Mouse (Mus musculus) embryonic facial prominence, embryonic 13.5 days (tissue): ENCODE measurements around the gene Gemin5. TPM values are rescaled to one million over a fixed set of nuclear protein-coding genes. Genes with fewer than 3 reads are reported as not detected.
A peak's percentile ranks its signal among the peaks of the same experiment; 100 is the strongest.
"Not testable (repeated sequence)": the region's sequence is repeated elsewhere in the genome, so short reads cannot be mapped to it uniquely, and the experiment has no call there.

Source experiments
- ATAC-seq: fragments of 200-750 bp; cut with Nextera tagmentation; 2 replicates; pipeline ENCODE4 v1.8.0; 2017; ENCODE audit warnings: low read depth; ENCODE audit not compliant: insufficient number of reproducible peaks, insufficient read depth, low FRiP score, low TSS enrichment
- H3K27ac ChIP-seq: fragments of 300-500 bp; sonication (generic); 2 replicates; pipeline ENCODE4 v1.5.1; 2015; ENCODE audit warnings: moderate library complexity, mild to moderate bottlenecking, inconsistent platforms
- H3K27me3 ChIP-seq: fragments of 300-500 bp; sonication (generic); 2 replicates; pipeline ENCODE4 v1.6.1; 2015; ENCODE audit warnings: mild to moderate bottlenecking, inconsistent platforms
- H3K36me3 ChIP-seq: fragments of 300-500 bp; sonication (generic); 2 replicates; pipeline ENCODE4 v1.6.1; 2015; ENCODE audit warnings: mild to moderate bottlenecking, inconsistent platforms
- H3K4me1 ChIP-seq: fragments of 300-500 bp; sonication (generic); 2 replicates; pipeline ENCODE4 v1.6.1; 2015; ENCODE audit warnings: inconsistent platforms
- H3K4me2 ChIP-seq: fragments of 300-500 bp; sonication (generic); 2 replicates; pipeline ENCODE4 v1.6.1; 2015; ENCODE audit warnings: moderate library complexity, mild to moderate bottlenecking, inconsistent platforms
- H3K4me3 ChIP-seq: fragments of 300-500 bp; sonication (generic); 2 replicates; pipeline ENCODE4 v1.5.1; 2015; ENCODE audit warnings: mild to moderate bottlenecking, inconsistent platforms
- H3K9ac ChIP-seq: fragments of 300-500 bp; sonication (generic); 2 replicates; pipeline ENCODE4 v1.6.1; 2015; ENCODE audit warnings: mild to moderate bottlenecking, inconsistent platforms
- H3K9me3 ChIP-seq: fragments of 300-500 bp; sonication (generic); 2 replicates; pipeline ENCODE4 v1.6.1; 2016; ENCODE audit warnings: inconsistent platforms
- WGBS: fragments of 180-500 bp; shearing (Covaris S2); methylation state at CpG from one replicate; pipeline ENCODE4 v1.1.7; 2015; ENCODE audit warnings: mixed read lengths; 5-methylcytosine and 5-hydroxymethylcytosine counted together
- polyA plus RNA-seq: library from polyadenylated mRNA; unstranded; fragments of >200 nt; fragmentation: Nextera tagmentation; extraction: Ambion mirVana; gene quantifications from 2 replicates; pipeline ENCODE4 v1.2.1, GENCODE M21; 2015

Gemin5 gene
- 25.0 and 26.1 TPM in 2 replicates for polyA plus RNA-seq

DNA sequence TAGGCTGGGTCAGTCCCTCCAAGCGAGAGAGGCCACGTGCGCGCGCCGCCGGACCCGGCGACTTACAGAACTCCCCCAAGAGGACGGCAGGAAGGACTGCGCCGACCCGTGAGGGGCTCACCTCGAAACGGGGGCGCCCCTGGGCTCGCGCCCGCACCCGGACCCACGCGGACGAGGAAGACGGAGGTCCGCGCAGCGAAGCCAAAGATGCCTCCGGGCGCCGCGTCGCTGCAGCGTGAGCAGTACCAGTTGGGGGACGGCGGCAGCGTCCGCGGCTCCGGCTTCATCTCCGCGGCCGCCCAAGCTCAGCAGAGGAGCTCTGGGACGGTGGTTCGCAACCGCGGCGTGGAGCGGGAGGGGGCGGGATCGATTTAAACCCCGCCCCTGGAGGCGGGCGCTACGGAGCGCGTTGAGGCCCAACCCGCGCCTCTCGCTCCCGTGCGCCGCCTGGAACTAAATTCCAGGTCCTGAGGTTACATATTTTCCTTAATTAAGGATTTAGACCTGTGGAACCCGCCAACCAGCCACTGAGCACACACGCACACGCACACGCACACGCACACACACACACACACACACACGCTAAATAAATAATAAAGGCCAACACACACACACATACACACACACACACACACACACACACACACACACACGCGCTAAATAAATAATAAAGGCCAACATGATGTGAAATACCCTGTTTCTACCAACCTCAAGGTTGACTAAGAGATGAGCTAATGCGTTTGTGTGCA, at the start of gene Gemin5:
Gene Gemin5, minus strand, starts transcription at position 373 of the 749 bp plus-strand sequence.
- Histone ChIP-seq H3K27ac (peak within 1 kb of the TSS; percentile 68), H3K9ac (peak within 1 kb of the TSS; percentile 93), H3K36me3 (peaks cover 37% of the 10 kb centered on the region), H3K4me2 (peak within 1 kb of the TSS; percentile 83), H3K27me3 (no peaks in the 10 kb centered on the region), H3K4me1 (peaks cover 18% of the 10 kb centered on the region), H3K4me3 (peak within 1 kb of the TSS; percentile 90), H3K9me3 (no peaks in the 10 kb centered on the region)
- whole genome bisulfite sequencing: 1% methylated on average over 68 of the region's 71 CpGs
- ATAC-seq: peak; percentile 85

DNA sequence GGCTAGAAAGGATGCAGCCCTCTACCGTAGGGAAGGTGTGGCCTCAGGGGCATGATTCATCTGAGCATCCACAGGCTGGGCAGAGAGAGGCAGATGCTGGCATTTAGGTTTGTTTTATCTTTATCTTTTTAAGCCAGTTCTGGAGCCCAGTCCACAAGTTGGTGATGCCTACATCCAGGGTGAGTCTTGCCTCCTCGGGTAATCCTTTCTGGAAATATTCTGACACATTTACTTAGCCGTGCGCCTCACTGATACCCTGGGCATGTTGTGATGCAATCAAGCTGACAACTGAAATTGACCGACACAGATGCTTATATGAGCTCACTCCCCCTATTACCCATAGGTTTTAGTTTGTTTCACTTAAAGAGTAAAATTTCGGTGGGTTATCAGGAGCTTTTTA, 48.5 kb upstream of the Gemin5 start:
- no peak for ATAC-seq
- no peaks in the 10 kb centered on the region for H3K9me3 ChIP-seq
- 0 out of 2 replicates have a peak, but pooled peaks cover 3% of the 10 kb centered on the region for H3K4me1 ChIP-seq
- 83% methylated on average over 6 of the region's 6 CpGs for WGBS
- no peak overlapping the region for H3K9ac ChIP-seq
- H3K4me3 ChIP-seq: no peak overlapping the region
- no peak overlapping the region for H3K4me2 ChIP-seq
- H3K36me3 ChIP-seq: no peaks in the 10 kb centered on the region
- no peak overlapping the region for H3K27ac ChIP-seq
- H3K27me3 ChIP-seq: no peaks in the 10 kb centered on the region

DNA sequence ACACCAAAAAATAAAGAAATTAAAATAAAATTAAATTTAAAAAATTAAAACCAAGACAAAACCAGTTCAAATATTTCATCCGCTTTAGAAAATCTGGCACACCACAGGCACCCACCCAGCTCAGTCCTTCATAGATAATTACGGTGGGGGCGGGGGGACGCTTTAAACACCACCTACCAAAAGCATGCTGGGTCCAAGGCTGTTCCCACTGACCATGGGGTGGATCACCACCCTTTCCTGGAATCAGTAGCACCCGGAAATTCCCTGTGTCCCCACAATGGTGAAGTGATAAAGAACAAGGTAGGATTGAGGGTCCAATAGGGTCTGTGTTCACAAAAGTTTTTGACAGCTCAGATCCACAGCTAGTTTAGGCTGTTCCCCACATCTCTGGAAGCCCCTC, 47.5 kb upstream of the Gemin5 start:
- Histone ChIP-seq H3K27me3 (no peaks in the 10 kb centered on the region), H3K4me2 (no peak overlapping the region), H3K9me3 (no peaks in the 10 kb centered on the region), H3K27ac (no peak overlapping the region), H3K36me3 (no peaks in the 10 kb centered on the region), H3K4me1 (peaks cover 10% of the 10 kb centered on the region), H3K4me3 (no peak overlapping the region), H3K9ac (no peak overlapping the region)
- 84% methylated on average over 5 of the region's 5 CpGs for WGBS
- ATAC-seq: no peak

DNA sequence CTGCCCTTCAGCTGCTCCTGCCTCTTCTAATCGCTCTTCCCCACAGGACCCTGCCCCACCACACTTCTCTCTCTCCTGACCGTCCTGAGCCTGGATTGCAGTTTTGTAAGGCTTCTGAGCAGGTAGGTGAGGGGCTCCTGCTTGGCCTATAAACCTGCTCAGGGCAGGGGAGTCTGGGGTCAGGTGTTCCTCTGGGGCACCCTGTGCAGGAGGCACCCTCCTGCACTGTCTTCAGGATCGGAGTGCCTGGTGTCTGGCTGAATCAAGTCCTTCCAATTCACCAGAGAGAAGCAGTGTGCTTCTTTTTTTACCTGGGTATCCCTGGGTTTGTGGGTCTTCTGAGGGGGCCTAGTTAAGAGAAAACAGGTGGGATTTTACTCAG, 46.7 kb upstream of the Gemin5 start:
- H3K27me3 ChIP-seq, H3K27ac ChIP-seq, H3K36me3 ChIP-seq, H3K4me1 ChIP-seq, ATAC-seq, H3K9me3 ChIP-seq: not testable (repeated sequence)
- peak overlapping the region; percentile 59 for H3K4me2 ChIP-seq
- 27% methylated on average over 2 of the region's 3 CpGs for WGBS
- 0 out of 2 replicates have a peak overlapping the region, but pooled peaks have one; percentile 21 for H3K9ac ChIP-seq
- peak overlapping the region; percentile 44; the same call in 1 of the 2 replicates for H3K4me3 ChIP-seq

DNA sequence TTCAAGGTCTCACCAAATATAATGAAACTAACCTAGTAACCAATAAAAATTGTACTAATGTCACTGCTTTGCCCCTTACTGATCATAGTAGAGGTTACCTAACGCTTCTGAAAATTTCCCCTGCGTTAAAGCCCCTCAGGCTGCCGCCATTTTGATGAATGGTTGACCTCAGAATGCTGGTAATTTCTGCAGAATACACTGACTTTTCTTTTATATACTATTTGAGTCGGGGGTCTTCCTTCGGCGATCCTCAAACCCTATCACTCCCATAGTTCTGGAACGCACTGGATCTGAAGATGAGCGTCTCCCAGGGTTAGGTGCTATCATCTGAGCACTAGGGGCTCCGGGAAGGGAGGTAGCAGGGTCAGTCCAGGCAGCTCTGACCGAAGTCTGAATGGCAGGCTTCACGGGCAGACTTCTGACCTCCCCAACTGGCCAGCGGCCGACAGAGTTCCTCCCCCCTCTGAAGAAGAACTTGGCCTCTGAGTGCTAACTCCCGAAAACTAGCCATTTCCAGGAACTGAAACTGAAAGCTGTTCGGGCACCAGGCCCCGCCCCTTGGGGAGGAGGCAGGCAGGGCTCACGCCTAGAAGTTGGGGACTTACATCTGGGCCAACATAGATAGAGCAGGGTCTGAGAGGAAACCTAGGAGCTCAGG, 46.2 kb upstream of the Gemin5 start:
- H3K27ac ChIP-seq: no peak overlapping the region
- no peak for ATAC-seq
- 41% methylated on average over 17 of the region's 17 CpGs for WGBS

DNA sequence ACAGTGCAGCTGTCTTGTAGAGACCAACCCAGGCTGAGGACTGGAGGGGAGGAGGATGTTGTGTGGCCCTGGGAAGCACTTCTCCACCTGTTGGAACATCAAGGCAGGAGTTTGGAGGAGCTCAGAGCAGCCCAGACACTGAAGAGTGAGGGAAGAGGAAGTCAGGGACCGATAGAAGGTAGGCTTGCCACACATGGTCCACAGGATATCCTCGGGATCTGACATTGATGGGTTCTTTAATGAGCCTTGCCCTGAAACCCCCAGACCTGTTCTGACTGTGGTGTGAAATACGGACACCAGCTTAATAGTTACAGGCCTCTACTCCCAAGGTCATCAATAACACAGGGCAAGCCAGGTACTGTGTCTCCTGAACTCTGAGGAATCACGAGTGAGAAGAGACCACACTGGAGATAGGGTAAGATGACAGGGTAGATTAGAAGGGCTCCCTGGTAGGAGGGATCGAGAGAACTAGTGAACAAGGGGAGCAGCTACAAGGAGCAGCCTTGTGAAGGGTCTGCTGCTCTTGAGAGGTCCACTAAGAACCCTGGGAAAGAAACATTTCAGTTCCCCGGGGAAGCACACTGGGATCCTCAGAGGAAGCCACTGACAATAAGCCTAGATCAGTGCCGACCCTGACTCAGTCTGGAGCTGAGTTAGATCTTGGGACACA, 45.5 kb upstream of the Gemin5 start:
- Histone ChIP-seq H3K4me2 (no peak overlapping the region), H3K36me3 (no peaks in the 10 kb centered on the region), H3K27ac (no peak overlapping the region), H3K9me3 (no peaks in the 10 kb centered on the region), H3K9ac (no peak overlapping the region), H3K4me3 (no peak overlapping the region), H3K4me1 (peaks cover 10% of the 10 kb centered on the region), H3K27me3 (no peaks in the 10 kb centered on the region)
- 82% methylated on average over 7 of the region's 7 CpGs for WGBS
- ATAC-seq: no peak

More for the DNA sequence above, 46.2 kb upstream of the Gemin5 start:
- peak overlapping the region; percentile 62 for H3K9ac ChIP-seq
- peak overlapping the region; percentile 44 for H3K4me3 ChIP-seq
- no peaks in the 10 kb centered on the region for H3K36me3 ChIP-seq
- no peaks in the 10 kb centered on the region for H3K27me3 ChIP-seq
- H3K4me1 ChIP-seq: peaks cover 10% of the 10 kb centered on the region
- peak overlapping the region; percentile 59 for H3K4me2 ChIP-seq
- no peaks in the 10 kb centered on the region for H3K9me3 ChIP-seq

DNA sequence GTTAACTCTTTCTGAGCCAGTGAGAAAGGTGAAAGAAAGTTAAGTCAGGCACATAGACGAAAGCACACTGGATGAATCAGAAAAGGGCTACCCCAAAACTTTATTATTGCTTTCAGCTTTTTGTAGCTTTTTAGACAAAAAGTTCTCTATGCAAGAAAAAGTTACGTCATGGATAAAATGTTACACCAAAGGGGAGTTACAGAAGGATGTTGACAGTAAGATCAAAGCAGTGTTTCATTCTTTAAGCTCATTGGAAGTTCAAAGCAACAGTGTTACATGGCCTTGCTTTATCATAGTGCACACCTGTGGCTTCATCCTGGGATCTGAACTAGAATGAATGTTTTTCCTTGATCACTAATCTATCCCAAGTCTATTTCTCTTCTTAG, 43.3 kb upstream of the Gemin5 start:
- ATAC-seq: no peak
- Histone ChIP-seq H3K27ac (no peak overlapping the region), H3K9ac (peak overlapping the region; percentile 44; the same call in 1 of the 2 replicates), H3K4me1 (peaks cover 10% of the 10 kb centered on the region), H3K27me3 (no peaks in the 10 kb centered on the region), H3K9me3 (no peaks in the 10 kb centered on the region), H3K4me2 (no peak overlapping the region), H3K4me3 (no peak overlapping the region), H3K36me3 (no peaks in the 10 kb centered on the region)
- WGBS: 11% methylated on average over 2 of the region's 2 CpGs

DNA sequence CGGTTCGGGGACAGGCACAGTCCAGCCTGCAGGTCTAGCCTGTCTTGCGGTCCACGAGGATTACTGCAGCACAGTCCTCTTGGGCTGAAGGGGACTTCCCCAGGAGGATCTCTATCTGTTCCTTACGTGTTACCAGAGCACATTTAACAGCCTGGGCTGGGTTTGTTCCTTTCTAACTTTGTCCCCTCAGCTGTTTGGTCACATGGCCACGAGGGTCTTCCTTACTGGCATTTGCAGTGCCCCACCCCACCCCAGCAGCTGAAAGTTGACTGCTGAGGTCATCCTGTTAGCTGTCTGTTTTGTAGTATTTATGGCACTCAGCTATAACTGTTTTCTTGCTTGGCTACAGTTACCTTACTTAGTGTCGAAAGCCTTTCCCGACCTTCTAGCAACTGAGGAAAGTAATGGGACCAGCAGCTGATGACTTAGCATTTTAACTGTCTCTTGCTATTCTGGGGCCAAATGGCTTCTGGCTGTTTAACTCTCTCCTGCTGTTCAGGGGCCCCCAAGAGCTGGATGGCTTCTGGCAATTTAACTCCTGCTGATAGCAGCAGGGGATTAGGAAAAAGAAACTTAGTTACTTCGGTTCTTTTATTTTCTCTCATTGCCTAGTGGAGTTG, 42.8 kb upstream of the Gemin5 start:
- Histone ChIP-seq H3K4me2 (no peak overlapping the region), H3K4me1 (peaks cover 10% of the 10 kb centered on the region), H3K27me3 (no peaks in the 10 kb centered on the region), H3K27ac (no peak overlapping the region), H3K4me3 (no peak overlapping the region), H3K36me3 (no peaks in the 10 kb centered on the region), H3K9ac (peak overlapping the region; percentile 44; the same call in 1 of the 2 replicates), H3K9me3 (no peaks in the 10 kb centered on the region)
- 28% methylated on average over 9 of the region's 9 CpGs for WGBS
- ATAC-seq: no peak

DNA sequence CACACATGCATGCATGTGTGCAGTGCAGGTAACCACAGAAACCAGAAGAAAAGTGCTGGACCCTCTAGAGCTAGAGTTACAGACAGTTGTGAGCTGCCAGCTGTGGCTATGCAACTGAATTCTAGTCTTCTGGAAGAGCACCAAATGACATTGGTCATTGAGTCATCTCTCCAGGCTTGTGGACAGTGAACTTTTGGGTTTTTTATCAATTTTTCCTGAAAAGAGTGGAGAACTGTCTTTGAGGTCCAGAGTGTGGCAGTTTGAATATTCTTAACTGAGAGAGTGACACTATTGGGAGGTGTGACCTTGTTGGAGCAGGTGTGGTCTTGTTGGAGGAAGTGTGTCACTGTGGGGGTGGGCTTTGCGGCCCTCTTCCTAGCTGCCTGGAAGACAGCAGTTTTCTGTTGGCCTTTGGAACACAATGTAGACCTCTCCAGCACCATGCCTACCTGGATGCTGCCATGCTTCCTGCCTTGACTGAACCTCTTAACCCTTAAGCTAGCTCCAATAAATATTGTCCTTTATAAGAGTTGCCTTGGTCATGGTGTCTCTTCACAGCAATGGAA, 42.1 kb upstream of the Gemin5 start:
- WGBS: 95% methylated on average over 1 of the region's 1 CpGs
- no peak overlapping the region for H3K27ac ChIP-seq
- no peaks in the 10 kb centered on the region for H3K9me3 ChIP-seq
- no peak overlapping the region for H3K9ac ChIP-seq
- no peak overlapping the region for H3K4me2 ChIP-seq
- H3K4me1 ChIP-seq: peaks cover 10% of the 10 kb centered on the region
- no peak overlapping the region for H3K4me3 ChIP-seq
- no peaks in the 10 kb centered on the region for H3K27me3 ChIP-seq
- H3K36me3 ChIP-seq: no peaks in the 10 kb centered on the region
- no peak for ATAC-seq

DNA sequence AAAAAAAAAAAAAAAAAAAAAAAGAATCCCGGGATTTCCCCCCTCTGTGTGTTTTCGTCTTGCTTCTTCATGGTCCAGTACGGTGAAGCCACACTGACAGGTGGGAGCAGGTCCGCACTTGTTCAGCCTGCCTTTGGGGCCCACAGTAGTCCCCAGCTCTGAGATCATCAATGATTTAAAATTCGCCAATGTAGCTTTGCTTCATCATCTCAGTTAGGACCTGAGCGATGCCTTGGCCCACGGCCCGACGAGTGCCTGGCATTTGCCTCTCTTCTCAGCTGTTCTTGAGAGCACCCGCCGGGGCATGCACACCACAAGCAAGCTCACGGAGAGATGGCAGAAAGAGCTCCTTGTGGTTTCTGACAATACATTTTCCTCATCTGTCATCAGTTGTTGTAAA, 32.7 kb upstream of the Gemin5 start:
- no peak overlapping the region for H3K9ac ChIP-seq
- no peaks in the 10 kb centered on the region for H3K9me3 ChIP-seq
- H3K36me3 ChIP-seq: no peaks in the 10 kb centered on the region
- WGBS: 77% methylated on average over 12 of the region's 12 CpGs
- no peak for ATAC-seq
- no peak overlapping the region for H3K4me2 ChIP-seq
- no peaks in the 10 kb centered on the region for H3K4me1 ChIP-seq
- H3K27ac ChIP-seq: no peak overlapping the region
- H3K4me3 ChIP-seq: no peak overlapping the region
- H3K27me3 ChIP-seq: no peaks in the 10 kb centered on the region

DNA sequence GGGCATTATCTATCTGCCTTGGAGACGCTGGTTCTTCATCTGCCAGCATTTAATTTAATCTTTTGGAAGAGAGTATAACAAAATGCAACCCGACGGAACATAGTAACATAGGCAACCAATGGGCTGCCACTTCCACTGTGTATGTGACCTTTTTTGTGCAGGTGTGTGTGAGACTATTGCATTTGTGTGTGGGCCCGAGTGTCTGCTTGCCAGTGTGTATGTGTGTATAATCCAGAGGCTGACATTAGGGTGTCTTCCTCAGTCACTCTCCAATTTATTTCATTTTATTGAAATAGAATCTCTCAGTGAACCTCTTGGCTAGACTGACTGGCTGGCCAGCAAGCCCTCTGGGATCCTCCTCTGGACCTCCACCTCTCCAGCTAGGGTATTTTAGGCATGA, 31.9 kb upstream of the Gemin5 start:
- Histone ChIP-seq H3K4me3 (no peak overlapping the region), H3K27me3 (no peaks in the 10 kb centered on the region), H3K9ac (no peak overlapping the region), H3K36me3 (no peaks in the 10 kb centered on the region), H3K4me2 (no peak overlapping the region), H3K9me3 (no peaks in the 10 kb centered on the region), H3K27ac (no peak overlapping the region), H3K4me1 (no peaks in the 10 kb centered on the region)
- ATAC-seq: no peak
- WGBS: 77% methylated on average over 4 of the region's 4 CpGs
